Mouse (Mus musculus): Measurements from ENCODE around the gene 2310039H08Rik.

DNA sequence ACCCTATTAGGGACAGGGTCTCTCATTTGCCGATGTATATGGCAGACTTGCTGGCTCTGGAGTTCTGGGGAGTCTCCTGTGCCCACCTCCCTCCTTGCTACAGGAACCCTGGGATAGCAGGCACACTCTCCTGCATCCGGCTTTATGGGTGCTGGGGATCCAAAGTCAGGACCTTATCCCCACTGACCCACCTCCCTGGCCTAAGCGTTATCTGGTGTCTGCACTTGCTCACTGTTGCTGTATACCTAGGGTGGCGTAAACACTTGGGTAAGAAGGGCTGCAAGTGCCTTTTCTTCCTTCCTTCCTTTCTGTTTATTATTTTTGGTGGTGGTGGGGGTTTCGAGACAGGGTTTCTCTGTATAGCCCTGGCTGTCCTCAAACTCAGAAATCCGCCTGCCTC, 31.1 kb upstream of the 2310039H08Rik start:
- TF ChIP-seq CTCF (IDR thresholded peaks at IDR 0.05) (no peak), EP300 (IDR thresholded peaks at IDR 0.05) (no peak)
